Mouse (Mus musculus) liver, postnatal 0 days (tissue): ENCODE measurements at regions not wholly inside any gene's neighbourhood (a gene's known extent, or its start where the extent isn't known, plus 50 kb on each side); places are given as distances from the start of the nearest gene placed in this dataset.

Experiments used
- ATAC-seq: fragments of 200-750 bp; cut with Nextera tagmentation; 2 replicates; pipeline ENCODE4 v1.8.0; 2017; ENCODE audit warnings: mild to moderate bottlenecking, moderate library complexity
- DNase-seq: peaks from one replicate; pipeline ENCODE4 v3.0.0-alpha.2; 2016
- H3K27ac ChIP-seq: fragments of 300-500 bp; sonication (generic); 2 replicates; pipeline ENCODE4 v1.5.1; 2014; ENCODE audit warnings: antibody characterized with exemption, moderate library complexity, mild to moderate bottlenecking, low read depth
- H3K27me3 ChIP-seq: fragments of 300-500 bp; sonication (generic); 2 replicates; pipeline ENCODE4 v1.6.1; 2014; ENCODE audit warnings: low read length, control low read depth, mixed read lengths; ENCODE audit not compliant: insufficient read depth
- H3K36me3 ChIP-seq: fragments of 300-500 bp; sonication (generic); replicated peaks from 2 replicates; pipeline ENCODE4 v1.6.1; 2014; ENCODE audit warnings: mild to moderate bottlenecking, control low read depth, low read length, moderate library complexity, mixed read lengths; ENCODE audit not compliant: insufficient read depth
- H3K4me1 ChIP-seq: fragments of 300-500 bp; sonication (generic); 2 replicates; pipeline ENCODE4 v1.6.1; 2014; ENCODE audit warnings: antibody characterized with exemption, mild to moderate bottlenecking, control low read depth; ENCODE audit not compliant: insufficient read depth
- H3K4me2 ChIP-seq: fragments of 300-500 bp; sonication (generic); 2 replicates; pipeline ENCODE4 v1.6.1; 2014; ENCODE audit warnings: low read depth, mild to moderate bottlenecking, low read length, moderate library complexity, mixed read lengths
- H3K4me3 ChIP-seq: fragments of 300-500 bp; sonication (generic); 2 replicates; pipeline ENCODE4 v1.5.1; 2014; ENCODE audit warnings: low read depth, low read length
- H3K9ac ChIP-seq: fragments of 300-500 bp; sonication (generic); replicated peaks from 2 replicates; pipeline ENCODE4 v1.6.1; 2014; ENCODE audit warnings: mild to moderate bottlenecking, moderate library complexity
- H3K9me3 ChIP-seq: fragments of 300-500 bp; sonication (generic); 2 replicates; pipeline ENCODE4 v1.6.1; 2016; ENCODE audit warnings: mild to moderate bottlenecking, control low read depth, low read length, mixed read lengths
- CTCF ChIP-seq: sonication (generic); IDR thresholded peaks from 2 replicates; pipeline ENCODE4 v1.5.1; 2016; ENCODE audit warnings: antibody characterized with exemption, low read depth
- EP300 ChIP-seq: IDR thresholded peaks from 2 replicates; pipeline ENCODE4 v1.6.1; 2016; ENCODE audit warnings: antibody characterized with exemption, low read depth, mild to moderate bottlenecking
- whole genome bisulfite sequencing: fragments of 180-500 bp; shearing (Covaris S2); extraction: QIAGEN DNeasy Blood & Tissue Kit; methylation state at CpG from one replicate; pipeline ENCODE4 v1.1.7; 2014; ENCODE audit not compliant: insufficient replicate concordance; 5-methylcytosine and 5-hydroxymethylcytosine counted together

GRCm38 (mm10) chr13:110627136-110627535, 232.3 kb downstream of the Plk2 start:
- H3K9ac ChIP-seq = no peak overlapping the region
- TF ChIP-seq CTCF = no peak
- no peak for TF ChIP-seq EP300
- H3K4me3 ChIP-seq = no peak overlapping the region
- ATAC-seq (no peak), DNase-seq (no peak)
- H3K36me3 ChIP-seq = no peaks in the 10 kb centered on the region
- H3K4me2 ChIP-seq = no peak overlapping the region
- H3K9me3 ChIP-seq = no peaks in the 10 kb centered on the region
- H3K27ac ChIP-seq = no peak overlapping the region
- no peaks in the 10 kb centered on the region for H3K4me1 ChIP-seq
- no peaks in the 10 kb centered on the region for H3K27me3 ChIP-seq
- WGBS = 63% methylated on average over 6 of the region's 6 CpGs

GRCm38 (mm10) chr13:110627732-110628131, 232.9 kb downstream of the Plk2 start:
- no peak overlapping the region for H3K9ac ChIP-seq
- no peaks in the 10 kb centered on the region for H3K9me3 ChIP-seq
- no peak overlapping the region for H3K4me3 ChIP-seq
- H3K27me3 ChIP-seq = no peaks in the 10 kb centered on the region
- 57% methylated on average over 9 of the region's 9 CpGs for WGBS
- H3K27ac ChIP-seq = no peak overlapping the region
- DNase-seq = no peak
- 0 out of 2 replicates have a peak, but pooled peaks have one; percentile 19 for ATAC-seq
- no peaks in the 10 kb centered on the region for H3K36me3 ChIP-seq
- no peak overlapping the region for H3K4me2 ChIP-seq
- TF ChIP-seq CTCF (no peak), EP300 (no peak)
- no peaks in the 10 kb centered on the region for H3K4me1 ChIP-seq

GRCm38 (mm10) chr13:110628201-110628600, 233.4 kb downstream of the Plk2 start:
- WGBS = 86% methylated on average over 1 of the region's 1 CpGs
- Histone ChIP-seq H3K9ac (no peak overlapping the region), H3K27me3 (no peaks in the 10 kb centered on the region), H3K36me3 (no peaks in the 10 kb centered on the region), H3K4me3 (no peak overlapping the region), H3K27ac (no peak overlapping the region), H3K9me3 (no peaks in the 10 kb centered on the region), H3K4me1 (no peaks in the 10 kb centered on the region), H3K4me2 (no peak overlapping the region)
- no peak for TF ChIP-seq EP300
- TF ChIP-seq CTCF = no peak
- ATAC-seq (no peak), DNase-seq (no peak)

GRCm38 (mm10) chr13:110633261-110633781, 238.5 kb downstream of the Plk2 start:
- H3K27ac ChIP-seq = no peak overlapping the region
- ATAC-seq (no peak), DNase-seq (no peak)
- H3K9ac ChIP-seq = no peak overlapping the region
- no peaks in the 10 kb centered on the region for H3K27me3 ChIP-seq
- no peak overlapping the region for H3K4me3 ChIP-seq
- H3K36me3 ChIP-seq = no peaks in the 10 kb centered on the region
- H3K4me2 ChIP-seq = no peak overlapping the region
- WGBS = 83% methylated on average over 3 of the region's 3 CpGs
- no peak for TF ChIP-seq EP300
- TF ChIP-seq CTCF = no peak
- H3K4me1 ChIP-seq = no peaks in the 10 kb centered on the region
- H3K9me3 ChIP-seq = no peaks in the 10 kb centered on the region

GRCm38 (mm10) chr13:110633899-110634298, 239.1 kb downstream of the Plk2 start:
- DNase-seq (no peak), ATAC-seq (no peak)
- no peaks in the 10 kb centered on the region for H3K9me3 ChIP-seq
- no peaks in the 10 kb centered on the region for H3K27me3 ChIP-seq
- no peaks in the 10 kb centered on the region for H3K4me1 ChIP-seq
- H3K4me3 ChIP-seq = no peak overlapping the region
- 72% methylated on average over 1 of the region's 1 CpGs for WGBS
- no peak overlapping the region for H3K27ac ChIP-seq
- no peak for TF ChIP-seq CTCF
- no peak for TF ChIP-seq EP300
- H3K9ac ChIP-seq = no peak overlapping the region
- H3K4me2 ChIP-seq = no peak overlapping the region
- H3K36me3 ChIP-seq = no peaks in the 10 kb centered on the region

GRCm38 (mm10) chr13:110642792-110643191, 247.9 kb downstream of the Plk2 start:
- 71% methylated on average over 3 of the region's 3 CpGs for WGBS
- Histone ChIP-seq H3K27me3 (no peaks in the 10 kb centered on the region), H3K9me3 (no peaks in the 10 kb centered on the region), H3K4me2 (no peak overlapping the region), H3K4me1 (no peaks in the 10 kb centered on the region), H3K36me3 (no peaks in the 10 kb centered on the region), H3K9ac (no peak overlapping the region), H3K4me3 (no peak overlapping the region), H3K27ac (no peak overlapping the region)
- ATAC-seq (no peak), DNase-seq (no peak)
- TF ChIP-seq EP300 = no peak
- TF ChIP-seq CTCF = no peak
